Mouse (Mus musculus): Measurements from ENCODE around the gene Tmem178b. TPM values are rescaled to one million over a fixed set of nuclear protein-coding genes. Genes with fewer than 3 reads are reported as not detected.
A peak's percentile ranks its signal among the peaks of the same experiment; 100 is the strongest.

Tmem178b gene
- polyA plus RNA-seq, 1 experiment: 0.02 TPM

GRCm38 (mm10) chr6:40051698-40052097 lies 178.6 kb downstream of the Tmem178b start:
- Histone ChIP-seq H3ac (ENCODE audit: control insufficient read depth, insufficient read length) (no peak overlapping the region), H3K36me3 (ENCODE audit: control insufficient read depth, insufficient read depth) (no peaks in the 10 kb centered on the region), H3K4me2 (ENCODE audit: low read depth) (no peak overlapping the region), H3K79me2 (ENCODE audit: control insufficient read depth, insufficient read depth) (no peaks in the 10 kb centered on the region), H3K27me3 (ENCODE audit: control insufficient read depth, insufficient read depth, insufficient read length) (peaks cover 10% of the 10 kb centered on the region), H3K4me3 (no peak overlapping the region)
- TF ChIP-seq MAX (IDR thresholded peaks at IDR 0.05; ENCODE audit: low read depth) (no peak), USF1 (IDR thresholded peaks at IDR 0.05; ENCODE audit: low read depth) (no peak), MYOD1 (IDR thresholded peaks at IDR 0.05; ENCODE audit: control insufficient read depth in 1 of 3, insufficient read length in 2 of 3, low read depth in 2 of 3) (no peak), CEBPB (IDR thresholded peaks at IDR 0.05; ENCODE audit: insufficient read depth, poor library complexity, severe bottlenecking) (no peak), REST (IDR thresholded peaks at IDR 0.05; ENCODE audit: insufficient read depth, insufficient read length) (no peak), POLR2AphosphoS2 (IDR thresholded peaks at IDR 0.05; ENCODE audit: insufficient read length, low read depth) (no peak), SRF (IDR thresholded peaks at IDR 0.05; ENCODE audit: control insufficient read depth, insufficient read length, low read depth) (no peak), TCF3 (IDR thresholded peaks at IDR 0.05; ENCODE audit: insufficient read length, low read depth) (no peak), POLR2A (IDR thresholded peaks at IDR 0.05; ENCODE audit: insufficient read length, low read depth) (no peak), E2F4 (IDR thresholded peaks at IDR 0.05; ENCODE audit: insufficient read depth) (no peak), MYOG (IDR thresholded peaks at IDR 0.05; ENCODE audit: control insufficient read depth in 1 of 3, insufficient read depth in 1 of 3, insufficient read length in 2 of 3, low read depth in 2 of 3) (no peak), TCF12 (IDR thresholded peaks at IDR 0.05; ENCODE audit: insufficient read depth, poor library complexity, severe bottlenecking) (no peak)

- H3K4me3 ChIP-seq: no peak overlapping the region
- H3K79me2 ChIP-seq (ENCODE audit: control insufficient read depth, insufficient read depth): no peaks in the 10 kb centered on the region
- TF ChIP-seq SRF (IDR thresholded peaks at IDR 0.05; ENCODE audit: control insufficient read depth, insufficient read length, low read depth): no peak
- no peak for TF ChIP-seq REST (IDR thresholded peaks at IDR 0.05; ENCODE audit: insufficient read depth, insufficient read length)
- TF ChIP-seq USF1 (IDR thresholded peaks at IDR 0.05; ENCODE audit: low read depth): no peak
- no peak for TF ChIP-seq TCF3 (IDR thresholded peaks at IDR 0.05; ENCODE audit: insufficient read length, low read depth)
- TF ChIP-seq POLR2A (IDR thresholded peaks at IDR 0.05; ENCODE audit: insufficient read length, low read depth): no peak
- no peak for TF ChIP-seq TCF12 (IDR thresholded peaks at IDR 0.05; ENCODE audit: insufficient read depth, poor library complexity, severe bottlenecking)
- no peak overlapping the region for H3ac ChIP-seq (ENCODE audit: control insufficient read depth, insufficient read length)
- H3K27me3 ChIP-seq (ENCODE audit: control insufficient read depth, insufficient read depth, insufficient read length): peaks cover 10% of the 10 kb centered on the region
- H3K36me3 ChIP-seq (ENCODE audit: control insufficient read depth, insufficient read depth): no peaks in the 10 kb centered on the region
- H3K4me2 ChIP-seq (ENCODE audit: low read depth): no peak overlapping the region
These were observed 179.5 kb downstream of the Tmem178b start for GRCm38 (mm10) chr6:40052593-40052992.

GRCm38 (mm10) chr6:40059466-40059865 lies 186.4 kb downstream of the Tmem178b start:
- H3K27me3 ChIP-seq (ENCODE audit: control insufficient read depth, insufficient read depth, insufficient read length): no peaks in the 10 kb centered on the region
- no peak overlapping the region for H3ac ChIP-seq (ENCODE audit: control insufficient read depth, insufficient read length)
- H3K79me2 ChIP-seq (ENCODE audit: control insufficient read depth, insufficient read depth): no peaks in the 10 kb centered on the region
- H3K36me3 ChIP-seq (ENCODE audit: control insufficient read depth, insufficient read depth): no peaks in the 10 kb centered on the region
- H3K4me3 ChIP-seq: no peak overlapping the region
- no peak for TF ChIP-seq E2F4 (IDR thresholded peaks at IDR 0.05; ENCODE audit: insufficient read depth)
- no peak for TF ChIP-seq MYOG (IDR thresholded peaks at IDR 0.05; ENCODE audit: control insufficient read depth in 1 of 3, insufficient read depth in 1 of 3, insufficient read length in 2 of 3, low read depth in 2 of 3)
- TF ChIP-seq REST (IDR thresholded peaks at IDR 0.05; ENCODE audit: insufficient read depth, insufficient read length): no peak
- TF ChIP-seq POLR2AphosphoS2 (IDR thresholded peaks at IDR 0.05; ENCODE audit: insufficient read length, low read depth): no peak
- no peak for TF ChIP-seq SRF (IDR thresholded peaks at IDR 0.05; ENCODE audit: control insufficient read depth, insufficient read length, low read depth)
- no peak for TF ChIP-seq MAX (IDR thresholded peaks at IDR 0.05; ENCODE audit: low read depth)
- no peak for TF ChIP-seq TCF12 (IDR thresholded peaks at IDR 0.05; ENCODE audit: insufficient read depth, poor library complexity, severe bottlenecking)
- no peak for TF ChIP-seq TCF3 (IDR thresholded peaks at IDR 0.05; ENCODE audit: insufficient read length, low read depth)
- TF ChIP-seq MYOD1 (IDR thresholded peaks at IDR 0.05; ENCODE audit: control insufficient read depth in 1 of 3, insufficient read length in 2 of 3, low read depth in 2 of 3): no peak
- TF ChIP-seq CEBPB (IDR thresholded peaks at IDR 0.05; ENCODE audit: insufficient read depth, poor library complexity, severe bottlenecking): no peak
- no peak for TF ChIP-seq POLR2A (IDR thresholded peaks at IDR 0.05; ENCODE audit: insufficient read length, low read depth)
- TF ChIP-seq USF1 (IDR thresholded peaks at IDR 0.05; ENCODE audit: low read depth): no peak
- H3K4me2 ChIP-seq (ENCODE audit: low read depth): peak overlapping the region; percentile 7

GRCm38 (mm10) chr6:40061327-40062189 lies 188.5 kb downstream of the Tmem178b start:
- TF ChIP-seq MYOG (IDR thresholded peaks at IDR 0.05; ENCODE audit: control insufficient read depth in 1 of 3, insufficient read depth in 1 of 3, insufficient read length in 2 of 3, low read depth in 2 of 3) (no peak), MAX (IDR thresholded peaks at IDR 0.05; ENCODE audit: low read depth) (no peak), SRF (IDR thresholded peaks at IDR 0.05; ENCODE audit: control insufficient read depth, insufficient read length, low read depth) (no peak), E2F4 (IDR thresholded peaks at IDR 0.05; ENCODE audit: insufficient read depth) (no peak), USF1 (IDR thresholded peaks at IDR 0.05; ENCODE audit: low read depth) (no peak), MYOD1 (IDR thresholded peaks at IDR 0.05; ENCODE audit: control insufficient read depth in 1 of 3, insufficient read length in 2 of 3, low read depth in 2 of 3) (no peak), POLR2A (IDR thresholded peaks at IDR 0.05; ENCODE audit: insufficient read length, low read depth) (no peak), POLR2AphosphoS2 (IDR thresholded peaks at IDR 0.05; ENCODE audit: insufficient read length, low read depth) (no peak), CEBPB (IDR thresholded peaks at IDR 0.05; ENCODE audit: insufficient read depth, poor library complexity, severe bottlenecking) (no peak), REST (IDR thresholded peaks at IDR 0.05; ENCODE audit: insufficient read depth, insufficient read length) (no peak), TCF12 (IDR thresholded peaks at IDR 0.05; ENCODE audit: insufficient read depth, poor library complexity, severe bottlenecking) (no peak), TCF3 (IDR thresholded peaks at IDR 0.05; ENCODE audit: insufficient read length, low read depth) (no peak)
- Histone ChIP-seq H3K4me3 (no peak overlapping the region), H3K79me2 (ENCODE audit: control insufficient read depth, insufficient read depth) (no peaks in the 10 kb centered on the region), H3K4me2 (ENCODE audit: low read depth) (no peak overlapping the region), H3ac (ENCODE audit: control insufficient read depth, insufficient read length) (no peak overlapping the region), H3K27me3 (ENCODE audit: control insufficient read depth, insufficient read depth, insufficient read length) (no peaks in the 10 kb centered on the region), H3K36me3 (ENCODE audit: control insufficient read depth, insufficient read depth) (no peaks in the 10 kb centered on the region)

Measured in myocyte (in vitro differentiated cells).